Comparison of ENCODE assay signal across 8 mouse cellular contexts in the genomic region with DNA sequence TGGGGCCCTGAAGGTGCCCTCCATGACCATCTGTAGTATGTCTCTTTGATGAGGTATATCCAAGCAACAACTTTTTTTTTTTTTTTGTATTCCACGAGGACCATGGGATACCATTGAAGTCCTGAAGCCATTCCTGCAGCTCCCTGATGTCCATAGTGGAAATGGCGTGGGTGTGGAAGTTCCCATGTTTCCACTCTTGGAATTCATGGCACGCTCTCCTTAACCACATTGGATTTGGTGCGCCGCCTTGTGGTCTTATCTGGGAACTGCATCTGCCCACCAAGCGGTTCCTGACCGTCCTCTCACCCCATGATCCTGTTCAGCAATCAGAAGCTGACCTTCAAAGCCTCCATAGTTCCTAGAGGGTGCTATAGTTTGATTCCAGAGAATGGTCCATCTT.
A peak's percentile ranks its signal among the peaks of the same experiment; 100 is the strongest.
DNase-seq lines count a peak whose midpoint lies in the region.

No protein-coding gene starts in this region.

- DNase-seq in heart, postnatal 14 days: peak; percentile 58 to 80
- DNase-seq in heart, postnatal 25 days (ENCODE audit: low spot score): no peak
- peak; percentile 52 for DNase-seq in MN1 (ENCODE audit: low spot score)
- DNase-seq in cerebellum, adult 18-20 months: peak; percentile 67 to 71
- DNase-seq in gastrocnemius, postnatal 36 days: peak; percentile 49 to 71
- peak; percentile 46 to 76 for DNase-seq in layer of hippocampus, postnatal 36 days
- DNase-seq in neural tube, embryonic 10.5 days (ENCODE audit: extremely low spot score, low spot score): peak; percentile 80
- DNase-seq in thymus, postnatal 14 days: peak; percentile 61

- intact Hi-C loops in heart, postnatal 14 days (cut with DNase I): loop anchor here (2.0 kb wide), 2 partner anchors 345 to 397 kb away; no protein-coding TSS in a partner anchor
- intact Hi-C loops in heart, postnatal 25 days (cut with DNase I): loop anchor here (2.0 kb wide), 1 partner anchor 397 kb away; no protein-coding TSS in a partner anchor
- intact Hi-C loops in gastrocnemius, postnatal 36 days (cut with DNase I): loop anchor here (2.0 kb wide), 1 partner anchor 397 kb away; no protein-coding TSS in a partner anchor
